Mouse (Mus musculus) embryonic facial prominence, embryonic 12.5 days (tissue): ENCODE data around the gene Lcorl. TPM values are rescaled to one million over a fixed set of nuclear protein-coding genes. Genes with fewer than 3 reads are reported as not detected.

Experiments
- ATAC-seq: fragments of 200-750 bp; cut with Nextera tagmentation; 2 replicates; pipeline ENCODE4 v1.8.0; 2017; ENCODE audit not compliant: insufficient number of reproducible peaks, insufficient read depth, low FRiP score, low TSS enrichment
- H3K27ac ChIP-seq: fragments of 300-500 bp; sonication (generic); 2 replicates; pipeline ENCODE4 v1.5.1; 2016; ENCODE audit warnings: mild to moderate bottlenecking
- H3K27me3 ChIP-seq: fragments of 300-500 bp; sonication (generic); 2 replicates; pipeline ENCODE4 v1.6.1; 2016; ENCODE audit warnings: mild to moderate bottlenecking, moderate library complexity
- H3K36me3 ChIP-seq: fragments of 300-500 bp; sonication (generic); 2 replicates; pipeline ENCODE4 v1.6.1; 2016; ENCODE audit warnings: mild to moderate bottlenecking
- H3K4me1 ChIP-seq: fragments of 300-500 bp; sonication (generic); 2 replicates; pipeline ENCODE4 v1.6.1; 2016
- H3K4me2 ChIP-seq: fragments of 300-500 bp; sonication (generic); replicated peaks from 2 replicates; pipeline ENCODE4 v1.6.1; 2016; ENCODE audit warnings: mild to moderate bottlenecking, moderate library complexity
- H3K4me3 ChIP-seq: fragments of 300-500 bp; sonication (generic); 2 replicates; pipeline ENCODE4 v1.5.1; 2016; ENCODE audit warnings: mild to moderate bottlenecking
- H3K9ac ChIP-seq: fragments of 300-500 bp; sonication (generic); 2 replicates; pipeline ENCODE4 v1.6.1; 2016; ENCODE audit warnings: mild to moderate bottlenecking, moderate library complexity
- H3K9me3 ChIP-seq: fragments of 300-500 bp; sonication (generic); 2 replicates; pipeline ENCODE4 v1.6.1; 2016; ENCODE audit warnings: mild to moderate bottlenecking, moderate library complexity
- WGBS: fragments of 180-500 bp; shearing (Covaris S2); methylation state at CpG from one replicate; pipeline ENCODE4 v1.1.7; 2016; 5-methylcytosine and 5-hydroxymethylcytosine counted together
- polyA plus RNA-seq: library from polyadenylated mRNA; unstranded; fragments of >200 nt; fragmentation: Nextera tagmentation; extraction: Ambion mirVana; gene quantifications from 2 replicates; pipeline ENCODE4 v1.2.1, GENCODE M21; 2016

Lcorl gene
- 28.3 and 29.6 TPM in 2 replicates for polyA plus RNA-seq

DNA sequence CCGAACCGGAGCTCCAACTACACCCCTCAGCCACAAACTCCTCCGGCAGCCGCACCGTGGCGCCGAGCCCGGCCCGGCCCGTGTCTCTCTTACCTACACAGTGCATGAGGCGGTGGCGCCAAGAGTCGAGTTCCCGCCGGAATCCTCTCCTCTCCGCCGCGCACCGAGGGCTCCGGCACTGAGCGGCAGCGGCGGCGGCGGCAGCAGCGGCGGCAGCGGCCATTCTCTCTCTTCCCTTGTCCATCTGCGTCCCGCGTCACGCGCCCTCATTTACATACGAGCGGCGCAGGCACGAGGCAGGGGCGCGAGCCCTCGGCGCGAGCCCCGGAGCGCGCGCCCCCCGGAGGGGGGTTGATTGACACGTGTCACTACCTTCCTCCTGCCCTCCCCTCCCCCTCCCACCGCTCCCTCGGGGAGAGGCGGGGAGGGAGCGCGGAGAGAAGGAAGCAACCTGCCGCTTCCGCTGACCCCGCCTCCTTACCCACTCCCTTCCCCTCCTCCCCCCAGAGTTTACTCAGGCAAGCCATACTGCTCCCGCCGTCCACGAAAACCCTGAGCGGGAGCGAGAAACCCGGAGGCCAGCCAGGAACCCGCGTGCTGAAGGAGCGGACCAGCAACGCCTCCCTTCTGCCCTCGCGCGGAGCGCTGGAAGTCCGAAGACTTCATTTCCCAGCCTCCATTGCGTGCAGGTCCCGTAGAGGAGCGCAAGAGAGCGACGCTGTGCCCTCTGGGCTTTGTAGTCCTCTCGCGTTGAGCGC lies at the start of gene Lcorl:
Gene Lcorl (minus strand): TSS at position 362 of the 758 bp plus-strand sequence.
- Histone ChIP-seq H3K27ac (peak within 1 kb of the TSS; percentile 97), H3K4me2 (peak within 1 kb of the TSS; percentile 82), H3K4me3 (peak within 1 kb of the TSS; percentile 97), H3K9me3 (no peaks in the 10 kb centered on the region), H3K27me3 (no peaks in the 10 kb centered on the region), H3K4me1 (peaks cover 5% of the 10 kb centered on the region; the same call in 1 of the 2 replicates), H3K9ac (peak within 1 kb of the TSS; percentile 95), H3K36me3 (no peaks in the 10 kb centered on the region)
- ATAC-seq, result peak; percentile 97
- WGBS, result under 1% methylated on average over 61 of the region's 79 CpGs

DNA sequence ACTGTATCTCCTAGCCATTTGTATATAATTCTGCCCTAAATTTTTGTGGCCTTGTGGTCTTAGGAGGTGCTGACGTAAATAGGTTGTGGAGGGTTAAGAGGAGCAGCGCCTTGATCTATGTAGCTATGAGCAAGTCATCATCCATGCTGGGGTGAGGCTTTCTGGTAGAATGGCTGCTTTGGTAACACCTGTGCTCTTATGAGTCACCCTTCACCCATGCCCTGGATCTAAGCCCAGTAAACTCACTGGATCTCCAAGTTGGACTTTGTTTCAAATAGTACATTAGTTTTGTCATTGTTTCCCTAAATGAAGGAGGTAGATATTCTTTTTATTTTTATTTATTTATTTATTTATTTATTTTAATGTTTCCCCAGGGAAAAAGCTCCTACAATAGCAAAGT lies 47.3 kb upstream of the Lcorl start:
- WGBS, result 89% methylated on average over 2 of the region's 2 CpGs
- Histone ChIP-seq H3K4me1 (no peaks in the 10 kb centered on the region), H3K4me2 (no peak overlapping the region), H3K27ac (no peak overlapping the region), H3K9me3 (no peaks in the 10 kb centered on the region), H3K4me3 (no peak overlapping the region), H3K27me3 (no peaks in the 10 kb centered on the region), H3K9ac (no peak overlapping the region), H3K36me3 (no peaks in the 10 kb centered on the region)
- ATAC-seq, result no peak

DNA sequence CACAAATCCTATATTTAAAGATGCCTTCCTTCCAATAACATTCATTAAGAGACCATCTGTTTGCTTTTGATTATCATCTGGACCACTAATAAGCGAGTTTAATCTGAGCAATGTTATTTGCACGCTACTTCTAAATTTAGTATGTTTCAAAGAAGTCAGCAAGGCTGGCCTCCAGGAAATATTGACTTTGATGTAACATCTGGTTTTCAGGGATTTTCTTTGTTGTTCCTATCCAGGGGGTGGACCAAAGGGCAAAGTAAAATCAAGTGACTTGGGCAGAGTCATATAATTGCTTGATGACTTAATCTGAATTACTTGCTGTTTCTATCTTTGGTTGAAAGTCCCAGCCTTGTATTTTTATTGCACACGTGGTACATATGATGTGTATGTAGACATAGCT lies 45.8 kb upstream of the Lcorl start:
- Histone ChIP-seq H3K4me3 (no peak overlapping the region), H3K4me2 (no peak overlapping the region), H3K4me1 (no peaks in the 10 kb centered on the region), H3K9me3 (no peaks in the 10 kb centered on the region), H3K36me3 (no peaks in the 10 kb centered on the region), H3K27ac (no peak overlapping the region), H3K27me3 (no peaks in the 10 kb centered on the region), H3K9ac (no peak overlapping the region)
- 45% methylated on average over 3 of the region's 3 CpGs for WGBS
- ATAC-seq, result no peak

DNA sequence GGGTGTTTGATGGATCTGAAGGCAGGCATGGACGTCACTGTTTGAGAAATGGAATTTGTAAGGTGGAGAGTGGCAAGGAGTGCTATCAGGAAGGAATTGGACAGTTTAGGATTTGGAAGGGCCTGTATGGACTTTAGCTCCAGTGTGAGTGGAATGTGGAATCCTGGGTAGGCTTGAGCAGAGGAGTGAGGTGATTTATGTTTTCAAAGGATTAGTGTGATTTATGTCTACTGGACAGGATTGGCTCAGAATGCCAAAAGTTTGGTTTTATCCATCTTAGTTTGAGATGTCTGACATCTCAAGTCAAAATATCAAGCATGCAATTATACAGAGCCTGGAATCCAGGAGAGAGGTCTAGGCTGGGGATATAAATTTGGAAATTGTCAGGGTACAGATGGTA lies 37.9 kb upstream of the Lcorl start:
- Histone ChIP-seq H3K36me3 (no peaks in the 10 kb centered on the region), H3K27ac (no peak overlapping the region), H3K9ac (no peak overlapping the region), H3K27me3 (no peaks in the 10 kb centered on the region), H3K9me3 (no peaks in the 10 kb centered on the region), H3K4me3 (no peak overlapping the region), H3K4me2 (no peak overlapping the region), H3K4me1 (no peaks in the 10 kb centered on the region)
- ATAC-seq, result no peak
- 70% methylated on average over 1 of the region's 1 CpGs for WGBS

DNA sequence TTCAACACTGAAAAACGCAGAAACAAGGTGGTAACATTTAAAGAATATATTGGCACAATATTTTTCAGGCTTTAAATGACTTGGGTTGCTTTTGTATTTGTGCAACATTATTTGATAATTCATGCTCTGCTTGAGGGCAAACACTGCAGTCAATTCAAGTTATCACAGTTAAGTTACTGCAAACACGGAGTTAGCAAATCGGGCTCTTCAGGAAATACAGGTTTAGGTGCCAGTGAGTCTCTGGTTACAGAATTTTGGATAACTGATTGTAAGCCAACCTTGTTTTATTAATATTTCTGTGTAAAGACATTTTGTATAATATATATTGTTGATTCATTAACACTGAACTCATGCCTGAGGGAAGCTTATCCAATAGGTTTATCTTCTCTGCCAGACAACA lies 36.3 kb upstream of the Lcorl start:
- Histone ChIP-seq H3K4me2 (no peak overlapping the region), H3K4me3 (no peak overlapping the region), H3K9me3 (no peaks in the 10 kb centered on the region), H3K36me3 (no peaks in the 10 kb centered on the region), H3K27me3 (no peaks in the 10 kb centered on the region), H3K4me1 (no peaks in the 10 kb centered on the region), H3K9ac (no peak overlapping the region), H3K27ac (no peak overlapping the region)
- ATAC-seq, result no peak
- WGBS, result 71% methylated on average over 3 of the region's 3 CpGs

DNA sequence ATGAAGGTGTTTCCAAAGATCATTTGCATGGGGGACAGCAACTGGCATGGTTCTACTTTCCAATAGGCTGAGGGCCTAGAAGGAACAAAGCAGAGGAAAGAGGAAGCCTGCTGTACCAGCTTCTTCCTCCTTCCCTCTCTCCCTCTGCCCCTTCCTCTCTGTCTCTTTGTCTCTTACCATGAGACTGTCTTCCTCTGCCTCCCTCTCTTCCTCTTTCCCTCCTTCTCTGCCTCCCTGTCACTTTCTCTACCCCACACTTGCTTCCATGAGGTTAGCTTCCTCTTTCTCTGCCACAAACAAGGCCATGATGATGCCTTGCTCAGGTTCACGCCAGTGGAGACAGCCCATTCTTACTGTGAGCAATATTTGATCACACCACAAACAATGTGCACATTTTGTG lies 18.9 kb upstream of the Lcorl start:
- H3K9ac ChIP-seq, result no peak overlapping the region

DNA sequence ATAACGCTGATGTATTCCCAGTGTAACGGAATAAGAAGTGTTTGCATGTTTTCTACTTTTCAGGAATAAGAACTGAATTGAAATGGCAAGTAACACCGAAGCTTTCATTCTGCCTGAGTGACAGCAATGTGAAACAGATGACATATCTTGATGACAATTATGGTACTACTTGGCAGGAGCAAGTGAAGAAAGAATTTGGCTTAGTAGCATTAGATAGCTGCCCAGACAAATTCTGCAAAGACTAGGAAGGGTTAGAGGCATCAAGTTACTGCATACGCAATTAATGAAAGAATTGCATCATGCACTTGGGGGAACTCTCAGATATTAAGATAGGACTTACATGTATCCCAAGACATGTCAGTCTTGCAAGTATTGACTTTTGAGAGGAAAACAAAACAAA lies 18.1 kb upstream of the Lcorl start:
- Histone ChIP-seq H3K4me3 (no peak overlapping the region), H3K4me1 (no peaks in the 10 kb centered on the region), H3K27me3 (no peaks in the 10 kb centered on the region), H3K27ac (no peak overlapping the region), H3K9me3 (no peaks in the 10 kb centered on the region), H3K9ac (no peak overlapping the region), H3K4me2 (no peak overlapping the region), H3K36me3 (no peaks in the 10 kb centered on the region)
- ATAC-seq, result no peak
- WGBS, result 68% methylated on average over 4 of the region's 4 CpGs

More for the DNA sequence above, 18.9 kb upstream of the Lcorl start:
- Histone ChIP-seq H3K27ac (no peak overlapping the region), H3K36me3 (no peaks in the 10 kb centered on the region), H3K4me3 (no peak overlapping the region), H3K9me3 (no peaks in the 10 kb centered on the region), H3K4me1 (no peaks in the 10 kb centered on the region), H3K4me2 (no peak overlapping the region), H3K27me3 (no peaks in the 10 kb centered on the region)
- no peak for ATAC-seq
- 91% methylated on average over 1 of the region's 1 CpGs for WGBS

DNA sequence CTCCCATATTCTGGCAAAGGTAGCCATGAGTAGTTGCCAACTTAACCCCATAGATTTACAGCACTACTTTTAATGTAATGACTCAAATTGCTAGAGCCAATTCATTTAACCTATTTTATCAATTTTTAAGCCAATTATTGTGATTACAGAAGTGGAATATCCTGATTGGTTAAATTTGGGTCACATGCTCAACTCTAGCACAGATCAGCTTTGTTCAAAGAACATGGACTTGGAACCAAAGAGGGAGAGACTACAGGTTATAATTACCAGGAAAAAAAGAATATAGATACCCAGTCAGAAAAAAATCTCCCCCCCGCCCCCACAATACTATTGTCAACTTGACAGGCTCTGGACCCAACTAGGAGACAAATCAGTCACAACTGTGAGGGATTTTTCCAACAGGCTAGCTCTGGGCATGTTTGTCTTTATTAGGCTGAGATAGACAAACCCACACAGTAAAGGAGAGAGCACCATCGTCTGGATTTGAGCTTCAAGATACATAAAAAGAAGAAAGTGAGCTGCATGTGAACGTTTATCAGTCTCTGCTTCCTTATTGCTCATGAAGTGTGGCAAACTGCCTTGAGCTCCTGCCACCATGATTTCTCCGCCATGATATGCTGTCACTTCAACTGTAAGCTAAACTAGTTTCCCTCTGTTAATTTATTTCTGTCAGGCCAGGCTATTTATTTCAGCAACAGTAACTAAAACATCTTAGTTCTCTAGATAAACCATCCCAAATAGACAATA lies 17.0 kb upstream of the Lcorl start:
- H3K4me3 ChIP-seq, result no peak overlapping the region
- ATAC-seq, result no peak
- WGBS, result 81% methylated on average over 4 of the region's 4 CpGs
- no peak overlapping the region for H3K4me2 ChIP-seq
- H3K27me3 ChIP-seq, result no peaks in the 10 kb centered on the region
- H3K36me3 ChIP-seq, result no peaks in the 10 kb centered on the region
- no peak overlapping the region for H3K27ac ChIP-seq
- no peaks in the 10 kb centered on the region for H3K4me1 ChIP-seq
- H3K9me3 ChIP-seq, result no peaks in the 10 kb centered on the region
- no peak overlapping the region for H3K9ac ChIP-seq

DNA sequence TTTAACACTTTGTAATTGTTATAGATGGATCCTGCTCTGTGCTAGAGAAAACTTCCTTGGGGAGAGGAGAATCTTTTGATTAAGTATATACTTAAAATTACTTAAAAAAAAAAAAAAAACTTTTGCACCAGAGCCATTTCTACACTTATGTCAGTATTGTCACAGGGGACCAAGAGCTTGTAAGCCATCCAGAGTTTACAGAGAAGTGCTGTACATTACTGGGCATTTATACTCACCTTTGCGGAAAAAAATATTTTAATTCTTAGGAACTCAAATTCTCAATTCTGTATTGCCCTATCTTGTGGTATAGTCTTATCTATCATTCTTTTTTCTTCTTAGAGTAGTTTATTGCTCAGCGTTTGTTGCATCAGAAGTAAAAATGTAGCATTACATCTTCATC lies 953 bp upstream of the Lcorl start:
- peak overlapping the region; percentile 82 for H3K4me2 ChIP-seq
- H3K4me1 ChIP-seq, result peaks cover 5% of the 10 kb centered on the region; the same call in 1 of the 2 replicates
- no peaks in the 10 kb centered on the region for H3K36me3 ChIP-seq
- H3K9ac ChIP-seq, result no peak overlapping the region
- H3K27me3 ChIP-seq, result no peaks in the 10 kb centered on the region
- peak overlapping the region; percentile 97; the same call in 1 of the 2 replicates for H3K4me3 ChIP-seq
- H3K9me3 ChIP-seq, result no peaks in the 10 kb centered on the region
- WGBS, result 75% methylated on average over 2 of the region's 2 CpGs
- H3K27ac ChIP-seq, result no peak overlapping the region
- ATAC-seq, result no peak

DNA sequence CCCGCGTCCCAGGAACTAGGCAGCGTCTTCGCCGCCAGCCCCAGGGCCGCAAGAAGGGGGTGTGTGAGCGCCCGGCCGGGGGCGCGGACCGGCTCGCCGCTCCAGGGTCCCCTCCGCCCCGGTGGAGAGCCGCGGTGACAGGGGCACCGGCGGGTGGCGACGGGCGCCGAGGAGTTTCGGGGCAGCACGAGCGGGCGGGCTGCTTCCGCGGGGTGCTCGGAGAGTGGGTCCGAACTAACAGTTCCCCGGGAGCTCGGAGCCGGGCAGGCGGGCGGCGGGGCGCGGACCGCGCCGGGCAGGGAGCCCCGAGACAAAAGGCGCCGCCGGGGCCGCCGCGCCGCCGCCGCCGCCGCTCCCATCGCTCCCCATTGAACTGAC lies 550 bp downstream of the Lcorl start:
- peak overlapping the region; percentile 97 for H3K4me3 ChIP-seq
- peaks cover 5% of the 10 kb centered on the region; the same call in 1 of the 2 replicates for H3K4me1 ChIP-seq
- no peaks in the 10 kb centered on the region for H3K27me3 ChIP-seq
- H3K36me3 ChIP-seq, result no peaks in the 10 kb centered on the region
- H3K27ac ChIP-seq, result peak overlapping the region; percentile 97
- ATAC-seq, result peak; percentile 29
- peak overlapping the region; percentile 95 for H3K9ac ChIP-seq
- WGBS, result under 1% methylated on average over 25 of the region's 56 CpGs
- H3K4me2 ChIP-seq, result peak overlapping the region; percentile 82
- no peaks in the 10 kb centered on the region for H3K9me3 ChIP-seq

DNA sequence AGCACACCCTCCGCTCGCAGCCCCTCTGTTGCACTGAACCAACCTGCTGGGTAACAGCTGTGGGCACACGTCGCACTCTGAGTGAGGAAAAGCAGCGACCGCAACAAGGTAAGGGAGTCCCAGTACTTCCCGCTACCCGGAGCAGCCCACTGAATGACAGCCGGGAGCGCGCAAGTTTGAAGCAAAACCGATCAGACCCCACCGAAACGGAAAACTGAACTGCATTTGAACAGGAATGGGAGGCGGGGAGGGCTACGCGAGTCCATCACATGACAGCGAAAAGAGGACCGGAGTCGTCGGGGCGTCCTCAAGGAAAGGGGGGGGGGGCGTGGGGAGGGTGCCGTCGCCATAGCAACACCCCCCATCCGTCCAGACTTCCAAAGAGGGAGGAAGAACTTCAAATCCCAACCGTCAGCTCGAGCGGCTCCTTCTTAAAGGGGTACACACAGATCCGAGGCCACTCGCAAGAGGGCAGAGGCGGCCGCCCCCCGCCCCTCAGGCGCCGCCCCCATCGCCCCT lies 1.1 kb downstream of the Lcorl start:
- peak; percentile 73 for ATAC-seq
- Histone ChIP-seq H3K27ac (peak overlapping the region; percentile 97), H3K36me3 (no peaks in the 10 kb centered on the region), H3K9ac (peak overlapping the region; percentile 95), H3K9me3 (no peaks in the 10 kb centered on the region), H3K4me2 (peak overlapping the region; percentile 82), H3K4me3 (peak overlapping the region; percentile 97), H3K4me1 (peaks cover 5% of the 10 kb centered on the region; the same call in 1 of the 2 replicates), H3K27me3 (no peaks in the 10 kb centered on the region)
- 0% methylated on average over 26 of the region's 37 CpGs for whole genome bisulfite sequencing
